Mouse (Mus musculus): ENCODE results near the gene Gjb6. TPM values are rescaled to one million over a fixed set of nuclear protein-coding genes. Genes with fewer than 3 reads are reported as not detected.

Gene Gjb6
- polyA plus RNA-seq, 1 experiment from 2014 or later = 0.16 TPM

DNA sequence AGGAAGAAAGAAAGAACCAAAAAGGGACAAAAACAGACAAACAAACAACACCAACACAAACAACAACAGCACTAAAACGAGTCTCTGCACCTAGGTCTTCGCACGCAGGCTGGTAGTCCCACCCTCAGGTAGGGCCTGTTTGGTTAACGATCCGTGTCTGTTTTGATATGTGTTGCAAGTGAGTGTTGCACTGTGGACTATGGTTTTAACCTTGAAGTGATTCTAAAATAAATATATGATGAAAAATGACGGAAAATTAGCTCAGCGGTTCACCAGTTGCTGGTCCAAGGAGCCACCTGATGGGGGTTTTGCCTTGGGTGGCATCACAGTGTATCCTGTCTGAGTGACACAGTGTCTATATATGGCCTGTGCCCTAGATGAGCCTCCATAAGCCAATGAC lies 31.8 kb downstream of the Gjb6 start:
- Histone ChIP-seq H3K27ac (ENCODE audit: low read length) (no peak overlapping the region), H3K4me3 (ENCODE audit: low read length) (no peak overlapping the region), H3K27me3 (ENCODE audit: control insufficient read depth, insufficient read depth, low read depth, low read length) (peaks cover 42% of the 10 kb centered on the region), H3K4me2 (ENCODE audit: low read depth, low read length) (no peak overlapping the region), H3K36me3 (ENCODE audit: control insufficient read depth, insufficient read depth, low read length) (no peaks in the 10 kb centered on the region), H3K9ac (ENCODE audit: low read length) (no peak overlapping the region), H3K4me1 (replicated peaks; ENCODE audit: control insufficient read depth, insufficient read depth, low read length) (peaks cover 9% of the 10 kb centered on the region; the same call in 1 of the 2 replicates), H3K9me3 (ENCODE audit: control insufficient read depth, low read length) (no peaks in the 10 kb centered on the region)
- ATAC-seq (ENCODE audit: low read depth) = no peak
- 69% methylated on average over 7 of the region's 7 CpGs for WGBS

DNA sequence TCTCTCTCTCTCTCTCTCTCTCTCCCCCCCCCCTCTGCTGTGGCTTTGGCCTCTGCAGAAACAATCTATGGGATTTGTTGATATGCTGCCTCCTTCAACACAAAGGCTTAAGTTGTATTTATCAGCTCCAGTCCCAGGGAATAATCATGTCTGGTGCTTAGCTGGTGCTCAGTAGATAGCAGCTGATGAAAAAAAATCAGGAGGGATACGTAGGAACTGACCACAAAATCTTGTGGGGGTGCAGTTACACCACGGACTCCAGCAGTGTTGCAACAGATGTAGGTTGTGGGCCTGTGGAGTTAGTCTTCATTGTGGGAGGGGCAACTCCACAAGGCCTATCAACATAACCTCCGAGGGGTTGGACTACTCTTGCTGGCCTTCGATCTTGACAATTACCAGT lies 37.6 kb downstream of the Gjb6 start:
- Histone ChIP-seq H3K27me3 (ENCODE audit: control insufficient read depth, insufficient read depth, low read depth, low read length) (no peaks in the 10 kb centered on the region), H3K27ac (ENCODE audit: low read length) (no peak overlapping the region), H3K4me2 (ENCODE audit: low read depth, low read length) (no peak overlapping the region), H3K4me3 (ENCODE audit: low read length) (no peak overlapping the region), H3K9ac (ENCODE audit: low read length) (no peak overlapping the region), H3K4me1 (replicated peaks; ENCODE audit: control insufficient read depth, insufficient read depth, low read length) (no peaks in the 10 kb centered on the region), H3K36me3 (ENCODE audit: control insufficient read depth, insufficient read depth, low read length) (no peaks in the 10 kb centered on the region), H3K9me3 (ENCODE audit: control insufficient read depth, low read length) (no peaks in the 10 kb centered on the region)
- WGBS = 67% methylated on average over 4 of the region's 4 CpGs
- no peak for ATAC-seq (ENCODE audit: low read depth)

DNA sequence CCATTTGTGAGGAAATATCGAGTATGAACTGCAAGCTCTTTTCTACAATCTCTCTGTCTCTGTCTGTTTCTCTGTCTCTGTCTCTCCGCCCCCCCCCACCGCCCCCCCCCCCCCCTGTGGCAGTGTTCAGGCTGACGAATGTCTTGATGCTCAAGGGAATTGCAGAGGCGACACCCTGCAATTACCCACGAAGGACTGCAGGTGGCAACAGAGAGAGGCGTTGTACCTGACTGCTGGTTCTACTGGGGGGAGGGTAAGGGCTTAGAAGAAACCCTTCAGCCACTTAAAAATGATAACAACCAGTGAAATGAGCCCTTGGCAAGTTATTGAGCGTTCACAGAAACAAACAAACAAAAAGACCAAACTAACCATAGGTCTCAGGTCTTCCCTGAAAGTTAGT lies 40.4 kb downstream of the Gjb6 start:
- no peak overlapping the region for H3K27ac ChIP-seq (ENCODE audit: low read length)
- no peak for ATAC-seq (ENCODE audit: low read depth)
- H3K9me3 ChIP-seq (ENCODE audit: control insufficient read depth, low read length) = no peaks in the 10 kb centered on the region
- no peaks in the 10 kb centered on the region for H3K27me3 ChIP-seq (ENCODE audit: control insufficient read depth, insufficient read depth, low read depth, low read length)
- no peak overlapping the region for H3K4me2 ChIP-seq (ENCODE audit: low read depth, low read length)
- no peaks in the 10 kb centered on the region for H3K36me3 ChIP-seq (ENCODE audit: control insufficient read depth, insufficient read depth, low read length)
- no peaks in the 10 kb centered on the region for H3K4me1 ChIP-seq (replicated peaks; ENCODE audit: control insufficient read depth, insufficient read depth, low read length)
- no peak overlapping the region for H3K9ac ChIP-seq (ENCODE audit: low read length)
- H3K4me3 ChIP-seq (ENCODE audit: low read length) = no peak overlapping the region
- WGBS = 6% methylated on average over 6 of the region's 8 CpGs

DNA sequence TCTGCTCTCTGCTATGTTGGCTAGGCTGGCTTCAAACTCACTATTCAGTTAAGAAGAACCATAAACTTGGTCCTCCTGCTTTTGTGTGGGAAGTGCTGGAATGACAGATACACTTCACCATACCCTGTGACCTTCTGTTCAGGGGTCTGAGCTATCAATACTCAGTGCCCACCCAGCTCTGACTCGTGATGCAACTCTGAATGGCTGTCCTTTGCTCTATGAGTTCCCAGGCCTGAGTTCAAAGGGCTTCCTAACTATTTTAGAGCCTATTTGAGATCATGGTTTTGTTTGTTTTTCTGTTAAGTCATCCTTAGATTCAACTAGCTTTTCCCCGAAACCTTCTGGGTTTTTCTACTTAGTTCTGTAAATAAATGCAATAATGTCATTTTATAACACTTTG lies 43.4 kb downstream of the Gjb6 start:
- WGBS = 32% methylated on average over 2 of the region's 2 CpGs
- no peak for ATAC-seq (ENCODE audit: low read depth)
- no peak overlapping the region for H3K27ac ChIP-seq (ENCODE audit: low read length)
- no peak overlapping the region for H3K4me2 ChIP-seq (ENCODE audit: low read depth, low read length)
- no peaks in the 10 kb centered on the region for H3K9me3 ChIP-seq (ENCODE audit: control insufficient read depth, low read length)
- H3K27me3 ChIP-seq (ENCODE audit: control insufficient read depth, insufficient read depth, low read depth, low read length) = no peaks in the 10 kb centered on the region
- peaks cover 10% of the 10 kb centered on the region for H3K4me1 ChIP-seq (replicated peaks; ENCODE audit: control insufficient read depth, insufficient read depth, low read length)
- no peaks in the 10 kb centered on the region for H3K36me3 ChIP-seq (ENCODE audit: control insufficient read depth, insufficient read depth, low read length)
- no peak overlapping the region for H3K9ac ChIP-seq (ENCODE audit: low read length)
- H3K4me3 ChIP-seq (ENCODE audit: low read length) = no peak overlapping the region

DNA sequence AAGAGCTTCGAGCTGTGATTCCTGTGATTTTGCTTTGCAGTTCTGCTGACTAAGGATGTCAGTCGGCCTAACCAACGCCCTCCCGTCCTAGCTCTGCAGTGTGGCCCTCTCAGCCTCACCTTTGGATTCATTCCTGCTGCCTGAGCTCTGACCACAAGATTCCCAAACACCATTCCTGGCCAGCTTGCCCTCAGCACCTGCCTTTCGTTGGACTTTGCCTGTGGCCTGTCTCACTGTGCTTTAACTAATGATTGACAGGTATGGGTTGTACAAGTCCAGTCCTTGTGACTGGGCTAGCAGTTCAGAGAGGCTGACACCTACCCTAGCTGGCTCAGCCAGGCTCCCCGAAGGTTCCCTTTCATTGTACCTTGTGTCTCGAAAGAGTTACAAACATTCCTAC lies 44.3 kb downstream of the Gjb6 start:
- Histone ChIP-seq H3K27ac (ENCODE audit: low read length) (no peak overlapping the region), H3K36me3 (ENCODE audit: control insufficient read depth, insufficient read depth, low read length) (no peaks in the 10 kb centered on the region), H3K9me3 (ENCODE audit: control insufficient read depth, low read length) (no peaks in the 10 kb centered on the region), H3K9ac (ENCODE audit: low read length) (no peak overlapping the region), H3K27me3 (ENCODE audit: control insufficient read depth, insufficient read depth, low read depth, low read length) (no peaks in the 10 kb centered on the region), H3K4me1 (replicated peaks; ENCODE audit: control insufficient read depth, insufficient read depth, low read length) (peaks cover 15% of the 10 kb centered on the region), H3K4me2 (ENCODE audit: low read depth, low read length) (no peak overlapping the region), H3K4me3 (ENCODE audit: low read length) (no peak overlapping the region)
- 80% methylated on average over 7 of the region's 7 CpGs for WGBS
- no peak for ATAC-seq (ENCODE audit: low read depth)

DNA sequence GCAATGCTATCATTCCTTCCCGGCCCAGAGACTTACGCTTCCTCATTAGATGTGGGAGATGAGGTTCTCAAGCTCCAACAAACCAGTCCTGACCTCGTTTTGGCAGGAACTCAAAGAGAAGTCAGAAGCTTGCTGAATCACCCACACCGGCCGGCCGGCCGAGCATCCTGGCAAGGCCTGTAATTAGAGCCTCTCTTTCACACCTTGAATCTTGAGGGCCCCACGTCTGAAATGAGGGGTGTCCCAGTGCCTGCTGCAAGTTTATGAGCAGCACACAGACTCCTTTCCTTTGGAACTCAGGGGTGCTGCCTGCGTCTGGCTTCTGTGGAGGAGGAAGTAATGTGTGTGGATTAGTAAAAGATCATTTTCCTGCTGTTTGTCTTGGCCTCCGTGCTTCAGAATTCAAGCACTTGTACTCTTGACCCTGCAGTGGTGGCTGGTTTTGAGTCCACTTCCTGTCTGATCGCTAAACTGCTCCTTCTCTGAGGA lies 49.2 kb downstream of the Gjb6 start:
- Histone ChIP-seq H3K9ac (ENCODE audit: low read length) (no peak overlapping the region), H3K4me2 (ENCODE audit: low read depth, low read length) (no peak overlapping the region), H3K4me3 (ENCODE audit: low read length) (no peak overlapping the region), H3K4me1 (replicated peaks; ENCODE audit: control insufficient read depth, insufficient read depth, low read length) (peaks cover 21% of the 10 kb centered on the region), H3K27ac (ENCODE audit: low read length) (peak overlapping the region; percentile 42), H3K36me3 (ENCODE audit: control insufficient read depth, insufficient read depth, low read length) (no peaks in the 10 kb centered on the region), H3K9me3 (ENCODE audit: control insufficient read depth, low read length) (no peaks in the 10 kb centered on the region), H3K27me3 (ENCODE audit: control insufficient read depth, insufficient read depth, low read depth, low read length) (no peaks in the 10 kb centered on the region)
- peak; percentile 56 for ATAC-seq (ENCODE audit: low read depth)
- 7% methylated on average over 11 of the region's 11 CpGs for WGBS

DNA sequence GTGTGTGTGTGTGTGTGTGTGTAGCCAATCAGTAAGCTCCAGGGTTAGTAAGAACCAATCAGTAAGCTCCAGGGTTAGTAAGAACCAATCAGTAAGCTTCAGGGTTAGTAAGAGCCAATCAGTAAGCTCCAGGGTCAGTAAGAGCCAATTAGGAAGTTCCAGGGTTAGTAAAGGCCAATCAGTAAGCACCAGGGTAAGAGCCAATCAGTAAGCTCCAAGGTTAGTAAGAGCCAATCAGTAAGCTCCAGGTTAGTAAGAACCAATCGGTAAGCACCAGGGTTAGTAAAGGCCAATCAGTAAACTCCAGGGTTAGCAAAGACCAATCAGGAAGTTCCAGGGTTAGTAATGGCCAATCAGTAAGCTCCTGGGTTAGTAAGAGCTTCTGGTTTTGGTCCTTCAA lies 50.5 kb downstream of the Gjb6 start:
- ATAC-seq (ENCODE audit: low read depth) = no peak
- Histone ChIP-seq H3K9me3 (ENCODE audit: control insufficient read depth, low read length) (0 out of 2 replicates have a peak, but pooled peaks cover 4% of the 10 kb centered on the region), H3K9ac (ENCODE audit: low read length) (no peak overlapping the region), H3K4me3 (ENCODE audit: low read length) (no peak overlapping the region), H3K27me3 (ENCODE audit: control insufficient read depth, insufficient read depth, low read depth, low read length) (no peaks in the 10 kb centered on the region), H3K4me1 (replicated peaks; ENCODE audit: control insufficient read depth, insufficient read depth, low read length) (peaks cover 21% of the 10 kb centered on the region), H3K4me2 (ENCODE audit: low read depth, low read length) (no peak overlapping the region), H3K27ac (ENCODE audit: low read length) (no peak overlapping the region), H3K36me3 (ENCODE audit: control insufficient read depth, insufficient read depth, low read length) (no peaks in the 10 kb centered on the region)
- 98% methylated on average over 1 of the region's 1 CpGs for WGBS

DNA sequence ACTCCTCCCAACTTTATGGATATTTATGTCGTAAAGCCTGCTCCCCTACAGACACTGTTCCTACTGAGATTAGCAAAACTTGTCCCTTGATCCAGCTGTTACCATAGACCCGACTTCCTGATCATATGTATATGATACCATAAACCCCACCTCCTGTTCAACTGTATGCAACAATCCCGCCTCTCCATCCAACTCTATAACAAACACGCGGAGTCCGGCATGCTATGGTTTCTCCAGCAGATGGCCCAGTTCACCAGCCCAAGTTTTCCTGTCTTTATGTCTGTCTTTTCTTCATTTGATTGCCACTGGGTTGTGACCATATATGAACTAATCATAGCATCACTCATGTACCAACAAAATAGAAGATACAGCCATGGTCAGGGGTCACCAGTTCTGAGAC lies 57.9 kb downstream of the Gjb6 start:
- Histone ChIP-seq H3K36me3 (ENCODE audit: control insufficient read depth, insufficient read depth, low read length) (no peaks in the 10 kb centered on the region), H3K4me1 (replicated peaks; ENCODE audit: control insufficient read depth, insufficient read depth, low read length) (no peaks in the 10 kb centered on the region), H3K9ac (ENCODE audit: low read length) (no peak overlapping the region), H3K4me3 (ENCODE audit: low read length) (no peak overlapping the region), H3K27ac (ENCODE audit: low read length) (no peak overlapping the region), H3K9me3 (ENCODE audit: control insufficient read depth, low read length) (0 out of 2 replicates have a peak, but pooled peaks cover 4% of the 10 kb centered on the region), H3K4me2 (ENCODE audit: low read depth, low read length) (no peak overlapping the region), H3K27me3 (ENCODE audit: control insufficient read depth, insufficient read depth, low read depth, low read length) (no peaks in the 10 kb centered on the region)
- 79% methylated on average over 6 of the region's 6 CpGs for WGBS
- ATAC-seq (ENCODE audit: low read depth) = no peak
